Mouse (Mus musculus): ENCODE measurements around the gene Paxx.

The Paxx gene

GRCm38 (mm10) chr2:25450853-25451647 is 9.8 kb downstream of the Paxx start:
- CTCF ChIA-PET = interaction anchor here (0.5 kb wide), 1 partner anchor 103 kb away, joined by 7 read pairs; no protein-coding TSS in a partner anchor

GRCm38 (mm10) chr2:25442682-25443081 is 18.2 kb downstream of the Paxx start:
- CTCF ChIA-PET = no interaction called here

GRCm38 (mm10) chr2:25441067-25441466 is 19.8 kb downstream of the Paxx start:
- CTCF ChIA-PET = no interaction called here

- CTCF ChIA-PET = no interaction called here
These were observed 24.5 kb downstream of the Paxx start for GRCm38 (mm10) chr2:25436286-25436820.

GRCm38 (mm10) chr2:25434292-25434691 is 26.6 kb downstream of the Paxx start:
- CTCF ChIA-PET = no interaction called here

- CTCF ChIA-PET = no interaction called here
These were observed 27.8 kb downstream of the Paxx start for GRCm38 (mm10) chr2:25433101-25433500.

- CTCF ChIA-PET = no interaction called here
These were observed 28.4 kb downstream of the Paxx start for GRCm38 (mm10) chr2:25432326-25433098.

- CTCF ChIA-PET = no interaction called here
These were observed 29.5 kb downstream of the Paxx start for GRCm38 (mm10) chr2:25431308-25431855.

- CTCF ChIA-PET = no interaction called here
These were observed 30.3 kb downstream of the Paxx start for GRCm38 (mm10) chr2:25430395-25431233.

GRCm38 (mm10) chr2:25429435-25430180 is 31.3 kb downstream of the Paxx start:
- CTCF ChIA-PET = no interaction called here

GRCm38 (mm10) chr2:25428442-25429236 is 32.3 kb downstream of the Paxx start, which contains the start of gene Abca2:
Abca2 (plus strand) TSS chr2:25428703.
- CTCF ChIA-PET = no interaction called here

- CTCF ChIA-PET = interaction anchor here (0.7 kb wide), 1 partner anchor 22 kb away, joined by 4 read pairs; no protein-coding TSS in a partner anchor
These were observed 33.6 kb downstream of the Paxx start for GRCm38 (mm10) chr2:25427256-25427655.

GRCm38 (mm10) chr2:25426721-25427191 is 34.1 kb downstream of the Paxx start:
- CTCF ChIA-PET = interaction anchor here (0.7 kb wide), 1 partner anchor 21 kb away, joined by 4 read pairs; no protein-coding TSS in a partner anchor

- CTCF ChIA-PET = interaction anchor here (1.3 kb wide), 1 partner anchor 41 kb away, joined by 3 read pairs; no protein-coding TSS in a partner anchor
These were observed 35.4 kb downstream of the Paxx start for GRCm38 (mm10) chr2:25425481-25425880.

GRCm38 (mm10) chr2:25423626-25424025 is 37.3 kb downstream of the Paxx start:
- CTCF ChIA-PET = interaction anchor here (0.6 to 2.0 kb wide), 3 partner anchors 46 to 59 kb away, joined by 3 to 6 read pairs (median 3); partner anchors contain the start of genes Ptgds and Uap1l1

GRCm38 (mm10) chr2:25422587-25423410 is 38.1 kb downstream of the Paxx start, which contains the start of gene Fut7:
Fut7 (plus strand) TSS chr2:25423267.
- CTCF ChIA-PET = interaction anchor here (0.5 to 2.0 kb wide), 6 partner anchors 22 to 650 kb away, joined by 3 to 6 read pairs (median 4); partner anchors contain the start of gene Uap1l1

GRCm38 (mm10) chr2:25421896-25422295 is 39.0 kb downstream of the Paxx start:
- CTCF ChIA-PET = interaction anchor here (0.6 to 2.0 kb wide), 5 partner anchors 61 to 1137 kb away, joined by 3 to 6 read pairs (median 4); no protein-coding TSS in a partner anchor

- CTCF ChIA-PET = interaction anchor here (0.6 kb wide), 1 partner anchor 37 kb away, joined by 3 read pairs; no protein-coding TSS in a partner anchor
These were observed 43.5 kb downstream of the Paxx start for GRCm38 (mm10) chr2:25417426-25417825.
